Mouse (Mus musculus) heart, postnatal 0 days (tissue): ENCODE measurements around the gene Tiam1. TPM values are rescaled to one million over a fixed set of nuclear protein-coding genes. Genes with fewer than 3 reads are reported as not detected.

Experiments
- ATAC-seq: fragments of 200-750 bp; cut with Nextera tagmentation; 2 replicates; pipeline ENCODE4 v1.8.0; 2017; ENCODE audit warnings: low read depth, moderate number of reproducible peaks, moderate library complexity; ENCODE audit not compliant: insufficient read depth
- DNase-seq: peaks from one replicate; pipeline ENCODE4 v3.0.0-alpha.2; 2016; ENCODE audit warnings: low spot score
- H3K27ac ChIP-seq: fragments of 300-500 bp; sonication (generic); 2 replicates; pipeline ENCODE4 v1.5.1; 2014; ENCODE audit warnings: low read depth, mild to moderate bottlenecking
- H3K27me3 ChIP-seq: fragments of 300-500 bp; sonication (generic); 2 replicates; pipeline ENCODE4 v1.6.1; 2014; ENCODE audit warnings: low read length, mixed read lengths; ENCODE audit not compliant: control insufficient read depth, insufficient read depth
- H3K36me3 ChIP-seq: fragments of 300-500 bp; sonication (generic); replicated peaks from 2 replicates; pipeline ENCODE4 v1.6.1; 2014; ENCODE audit warnings: low read length, mixed read lengths; ENCODE audit not compliant: control insufficient read depth, insufficient read depth
- H3K4me1 ChIP-seq: fragments of 300-500 bp; sonication (generic); 2 replicates; pipeline ENCODE4 v1.6.1; 2014; ENCODE audit warnings: antibody characterized with exemption; ENCODE audit not compliant: control insufficient read depth, insufficient read depth
- H3K4me2 ChIP-seq: fragments of 300-500 bp; sonication (generic); 2 replicates; pipeline ENCODE4 v1.6.1; 2014; ENCODE audit warnings: low read depth, mild to moderate bottlenecking, low read length, moderate library complexity
- H3K4me3 ChIP-seq: fragments of 300-500 bp; sonication (generic); 2 replicates; pipeline ENCODE4 v1.5.1; 2014; ENCODE audit warnings: low read depth, low read length
- H3K9ac ChIP-seq: fragments of 300-500 bp; sonication (generic); replicated peaks from 2 replicates; pipeline ENCODE4 v1.6.1; 2014; ENCODE audit warnings: low read depth, low read length, mixed read lengths
- H3K9me3 ChIP-seq: fragments of 300-500 bp; sonication (generic); replicated peaks from 2 replicates; pipeline ENCODE4 v1.6.1; 2016; ENCODE audit warnings: low read length; ENCODE audit not compliant: control insufficient read depth
- CTCF ChIP-seq: IDR thresholded peaks from 2 replicates; pipeline ENCODE4 v1.5.1; 2016; ENCODE audit warnings: antibody characterized with exemption, control low read depth, low read depth
- EP300 ChIP-seq: IDR thresholded peaks from 2 replicates; pipeline ENCODE4 v1.6.1; 2016; ENCODE audit warnings: antibody characterized with exemption, low read depth
- WGBS: fragments of 180-500 bp; shearing (Covaris S2); extraction: QIAGEN DNeasy Blood & Tissue Kit; methylation state at CpG from one replicate; pipeline ENCODE4 v1.1.7; 2014; 5-methylcytosine and 5-hydroxymethylcytosine counted together
- polyA plus RNA-seq: library from polyadenylated mRNA; unstranded; fragments of >200 nt; fragmentation: Nextera tagmentation; extraction: Ambion mirVana; gene quantifications from 2 replicates; pipeline ENCODE4 v1.2.1, GENCODE M21; 2015
- total RNA-seq: library from RNA; depleted of rRNA; stranded (reverse); fragments of >200 nt; gene quantifications from 2 replicates; pipeline ENCODE4 v1.2.3, GENCODE M21; 2014; ENCODE audit warnings: low replicate concordance

Gene Tiam1
- total and polyA plus RNA-seq, 2 experiments from 2014 or later = 2.6 to 3.6 TPM

GRCm38 (mm10) chr16:89863264-89863663, 280.3 kb downstream of the Tiam1 start:
- WGBS = 53% methylated on average over 5 of the region's 5 CpGs
- H3K4me2 ChIP-seq = no peak overlapping the region
- TF ChIP-seq EP300 (no peak), CTCF (no peak)
- H3K36me3 ChIP-seq = no peaks in the 10 kb centered on the region
- no peak overlapping the region for H3K27ac ChIP-seq
- H3K9me3 ChIP-seq = no peaks in the 10 kb centered on the region
- no peak overlapping the region for H3K4me3 ChIP-seq
- DNase-seq = no peak
- no peaks in the 10 kb centered on the region for H3K4me1 ChIP-seq
- ATAC-seq = no peak
- no peak overlapping the region for H3K9ac ChIP-seq
- no peaks in the 10 kb centered on the region for H3K27me3 ChIP-seq

GRCm38 (mm10) chr16:89861531-89861930, 282.0 kb downstream of the Tiam1 start:
- no peak for ATAC-seq
- H3K4me3 ChIP-seq = no peak overlapping the region
- 63% methylated on average over 5 of the region's 5 CpGs for WGBS
- H3K27ac ChIP-seq = no peak overlapping the region
- no peaks in the 10 kb centered on the region for H3K4me1 ChIP-seq
- no peaks in the 10 kb centered on the region for H3K36me3 ChIP-seq
- TF ChIP-seq CTCF = no peak
- TF ChIP-seq EP300 = no peak
- no peak overlapping the region for H3K9ac ChIP-seq
- no peak overlapping the region for H3K4me2 ChIP-seq
- no peaks in the 10 kb centered on the region for H3K27me3 ChIP-seq
- no peak for DNase-seq
- H3K9me3 ChIP-seq = no peaks in the 10 kb centered on the region

DNA sequence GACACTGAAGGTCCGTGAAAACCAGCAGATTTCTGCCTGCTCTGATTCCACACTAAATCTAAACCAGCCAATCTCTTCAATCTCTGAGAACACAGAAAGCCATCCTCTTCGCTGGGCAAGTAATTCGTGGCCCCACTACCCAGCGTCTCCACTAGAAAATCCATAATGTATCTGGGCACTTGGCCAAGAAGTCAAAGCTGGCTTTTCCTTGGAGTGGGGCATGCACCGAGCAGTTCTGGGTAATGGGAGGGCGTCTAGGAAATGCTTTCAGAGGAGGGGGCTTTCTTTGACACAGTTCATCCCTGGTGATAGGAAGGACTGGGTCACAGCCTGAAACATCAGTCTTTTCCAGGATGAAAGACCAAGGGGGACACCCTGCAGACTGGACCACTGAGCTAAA, 282.9 kb downstream of the Tiam1 start:
- H3K4me1 ChIP-seq = no peaks in the 10 kb centered on the region
- ATAC-seq (no peak), DNase-seq (no peak)
- no peaks in the 10 kb centered on the region for H3K36me3 ChIP-seq
- H3K4me3 ChIP-seq = no peak overlapping the region
- H3K27ac ChIP-seq = no peak overlapping the region
- H3K4me2 ChIP-seq = no peak overlapping the region
- WGBS = 63% methylated on average over 6 of the region's 6 CpGs
- no peaks in the 10 kb centered on the region for H3K27me3 ChIP-seq
- TF ChIP-seq EP300 (no peak), CTCF (no peak)
- no peak overlapping the region for H3K9ac ChIP-seq
- no peaks in the 10 kb centered on the region for H3K9me3 ChIP-seq

GRCm38 (mm10) chr16:89857666-89858065, 285.9 kb downstream of the Tiam1 start:
- Histone ChIP-seq H3K27ac (no peak overlapping the region), H3K4me1 (no peaks in the 10 kb centered on the region), H3K9me3 (no peaks in the 10 kb centered on the region), H3K36me3 (no peaks in the 10 kb centered on the region), H3K27me3 (no peaks in the 10 kb centered on the region), H3K4me2 (no peak overlapping the region), H3K9ac (no peak overlapping the region), H3K4me3 (no peak overlapping the region)
- TF ChIP-seq CTCF = no peak
- no peak for TF ChIP-seq EP300
- WGBS = 66% methylated on average over 3 of the region's 3 CpGs
- no peak for DNase-seq
- no peak for ATAC-seq

DNA sequence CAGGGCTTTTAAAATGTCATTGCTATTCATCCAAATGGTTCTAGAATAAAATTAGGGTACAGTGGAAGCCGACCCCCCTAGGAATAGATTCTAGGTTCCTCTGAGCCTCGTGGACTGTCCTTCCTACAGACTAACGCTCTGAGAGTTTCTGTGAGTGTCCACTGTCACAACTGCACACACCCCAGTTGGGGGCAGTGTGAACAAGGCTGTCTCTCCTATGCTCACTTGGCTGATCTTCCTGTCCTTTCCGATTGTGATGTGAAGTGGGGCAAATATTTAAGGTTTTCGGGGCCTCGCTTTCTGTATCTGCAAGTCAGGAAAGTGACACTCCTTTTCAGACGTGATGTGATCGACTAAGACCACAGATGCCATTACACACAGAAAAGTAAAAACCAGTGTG, 288.8 kb downstream of the Tiam1 start:
- H3K9me3 ChIP-seq = no peaks in the 10 kb centered on the region
- no peak overlapping the region for H3K9ac ChIP-seq
- TF ChIP-seq EP300 (no peak), CTCF (peak; percentile 35)
- H3K4me3 ChIP-seq = no peak overlapping the region
- H3K36me3 ChIP-seq = no peaks in the 10 kb centered on the region
- H3K4me2 ChIP-seq = no peak overlapping the region
- 69% methylated on average over 8 of the region's 8 CpGs for WGBS
- H3K4me1 ChIP-seq = no peaks in the 10 kb centered on the region
- ATAC-seq = no peak
- H3K27me3 ChIP-seq = no peaks in the 10 kb centered on the region
- no peak for DNase-seq
- no peak overlapping the region for H3K27ac ChIP-seq

GRCm38 (mm10) chr16:89851333-89851732, 292.2 kb downstream of the Tiam1 start:
- Histone ChIP-seq H3K27me3 (no peaks in the 10 kb centered on the region), H3K4me3 (no peak overlapping the region), H3K9me3 (0 out of 2 replicates have a peak, but pooled peaks cover 3% of the 10 kb centered on the region), H3K36me3 (no peaks in the 10 kb centered on the region), H3K9ac (no peak overlapping the region), H3K27ac (no peak overlapping the region), H3K4me1 (no peaks in the 10 kb centered on the region), H3K4me2 (no peak overlapping the region)
- WGBS = 53% methylated on average over 9 of the region's 9 CpGs
- DNase-seq (no peak), ATAC-seq (no peak)
- TF ChIP-seq CTCF (no peak), EP300 (no peak)
